Mouse (Mus musculus) ovary, adult 10 weeks (tissue): ENCODE data around the gene Smu1. TPM values are rescaled to one million over a fixed set of nuclear protein-coding genes. Genes with fewer than 3 reads are reported as not detected.

Source experiments
- polyA plus RNA-seq: library from polyadenylated mRNA; stranded (reverse); fragments of 350-450 nt; fragmentation: Illumina TruSeq; extraction: RNeasy Lipid Tissue Mini Kit (QIAGEN cat#74804); gene quantifications from one replicate; pipeline ENCODE4 v1.2.3, GENCODE M21; 2014

Smu1 gene
- polyA plus RNA-seq: 234 TPM

GRCm38 (mm10) chr4:40757780-40758420 is at the start of gene Smu1:
TSS of gene Smu1 (minus strand) at chr4:40757923.

GRCm38 (mm10) chr4:40722011-40722666 is 35.6 kb downstream of the Smu1 start, which contains the start of gene Dnaja1:
TSS of gene Dnaja1 (plus strand) at chr4:40722150.

GRCm38 (mm10) chr4:40702797-40703709 is 54.7 kb downstream of the Smu1 start, which contains the start of gene Aptx:
TSS of gene Aptx (minus strand) at chr4:40703194.

Other genes starting within 250 kb of the Smu1 start
- gene Aptx, start 54.7 kb downstream of the Smu1 start, polyA plus RNA-seq: 6.9 TPM
- 1,196 TPM for gene Dnaja1, start 35.8 kb downstream of the Smu1 start, polyA plus RNA-seq
- gene B4galt1, start 96.1 kb upstream of the Smu1 start, polyA plus RNA-seq: 115 TPM
- 2.6 TPM for gene Spink4, start 162.1 kb upstream of the Smu1 start, polyA plus RNA-seq
- 565 TPM for gene Bag1, start 190.4 kb upstream of the Smu1 start, polyA plus RNA-seq
- 171 TPM for gene Chmp5, start 190.5 kb upstream of the Smu1 start, polyA plus RNA-seq
- 75.5 TPM for gene Nfx1, start 213.0 kb upstream of the Smu1 start, polyA plus RNA-seq